Mouse (Mus musculus) layer of hippocampus, adult 2 months (tissue): ENCODE measurements around the gene Asb18. TPM values are rescaled to one million over a fixed set of nuclear protein-coding genes. Genes with fewer than 3 reads are reported as not detected.
A peak's percentile ranks its signal among the peaks of the same experiment; 100 is the strongest.

ENCODE experiments used
- DNase-seq, 2 experiments: peaks; one replicate each; pipeline ENCODE4 v3.0.0; 2022; ENCODE audit warnings: low spot score in 2 of 2
- H3K27ac ChIP-seq: fragments of 200-600 bp; 2 replicates; pipeline ENCODE4 v1.8.1; 2022
- H3K4me3 ChIP-seq: fragments of 200-600 bp; 2 replicates; pipeline ENCODE4 v1.8.1; 2022; ENCODE audit warnings: mild to moderate bottlenecking
- CTCF ChIP-seq: fragments of 200-600 bp; conservative IDR thresholded peaks from 2 replicates; pipeline ENCODE4 v1.8.1; 2022; ENCODE audit warnings: antibody characterized with exemption, mild to moderate bottlenecking, moderate library complexity
- total RNA-seq, 2 experiments: library from RNA; stranded (reverse); gene quantifications; 2 replicates each; pipeline ENCODE4 v1.2.3; 2021

The Asb18 gene
- total RNA-seq, 2 experiments from 2014 or later, result 2.5 to 3.2 TPM

- Histone ChIP-seq H3K4me3 (peak overlapping the region; percentile 66), H3K27ac (peak overlapping the region; percentile 91)
- no peak for TF ChIP-seq CTCF
- peak; percentile 20 to 65 for DNase-seq
Observed at GRCm38 (mm10) chr1:89968111-89968851, 46.2 kb downstream of the Asb18 start.

- peak; percentile 13; the same call in 1 of the 2 replicates for TF ChIP-seq CTCF
- Histone ChIP-seq H3K27ac (peak overlapping the region; percentile 78), H3K4me3 (peak overlapping the region; percentile 66)
- no peak for DNase-seq
Observed at GRCm38 (mm10) chr1:89967585-89967984, 46.9 kb downstream of the Asb18 start.

GRCm38 (mm10) chr1:89964426-89964825 is 50.0 kb downstream of the Asb18 start:
- Histone ChIP-seq H3K27ac (no peak overlapping the region), H3K4me3 (no peak overlapping the region)
- DNase-seq, result no peak
- no peak for TF ChIP-seq CTCF

GRCm38 (mm10) chr1:89963296-89963695 is 51.2 kb downstream of the Asb18 start:
- no peak for DNase-seq
- H3K27ac ChIP-seq, result no peak overlapping the region
- H3K4me3 ChIP-seq, result no peak overlapping the region
- no peak for TF ChIP-seq CTCF

GRCm38 (mm10) chr1:89962092-89962491 is 52.4 kb downstream of the Asb18 start:
- H3K4me3 ChIP-seq, result no peak overlapping the region
- no peak for DNase-seq
- TF ChIP-seq CTCF, result no peak
- H3K27ac ChIP-seq, result no peak overlapping the region

- Histone ChIP-seq H3K27ac (no peak overlapping the region), H3K4me3 (no peak overlapping the region)
- TF ChIP-seq CTCF, result no peak
- DNase-seq, result no peak
Observed at GRCm38 (mm10) chr1:89959393-89959792, 55.1 kb downstream of the Asb18 start.

- no peak overlapping the region for H3K27ac ChIP-seq
- peak; percentile 20 to 75 for DNase-seq
- peak; percentile 91 for TF ChIP-seq CTCF
- H3K4me3 ChIP-seq, result no peak overlapping the region
Observed at GRCm38 (mm10) chr1:89943202-89943601, 71.3 kb downstream of the Asb18 start.

- H3K27ac ChIP-seq, result no peak overlapping the region
- no peak for DNase-seq
- no peak overlapping the region for H3K4me3 ChIP-seq
- no peak for TF ChIP-seq CTCF
Observed at GRCm38 (mm10) chr1:89942395-89942976, 72.0 kb downstream of the Asb18 start.

- DNase-seq, result no peak
- Histone ChIP-seq H3K4me3 (no peak overlapping the region), H3K27ac (no peak overlapping the region)
- TF ChIP-seq CTCF, result no peak
Observed at GRCm38 (mm10) chr1:89941701-89942381, 72.6 kb downstream of the Asb18 start.

GRCm38 (mm10) chr1:89940961-89941524 is 73.4 kb downstream of the Asb18 start:
- TF ChIP-seq CTCF, result no peak

GRCm38 (mm10) chr1:89939981-89940726 is 74.3 kb downstream of the Asb18 start:
- TF ChIP-seq CTCF, result peak; percentile 78
- Histone ChIP-seq H3K4me3 (no peak overlapping the region), H3K27ac (no peak overlapping the region)
- DNase-seq, result peak; percentile 7 to 51

More at GRCm38 (mm10) chr1:89940961-89941524, 73.4 kb downstream of the Asb18 start:
- Histone ChIP-seq H3K27ac (no peak overlapping the region), H3K4me3 (no peak overlapping the region)
- no peak for DNase-seq

GRCm38 (mm10) chr1:89939596-89939960 is 74.9 kb downstream of the Asb18 start:
- DNase-seq, result no peak
- H3K4me3 ChIP-seq, result no peak overlapping the region
- TF ChIP-seq CTCF, result no peak

More at GRCm38 (mm10) chr1:89939596-89939960, 74.9 kb downstream of the Asb18 start:
- no peak overlapping the region for H3K27ac ChIP-seq
